Mouse (Mus musculus) Patski (cell line): Measurements from ENCODE around the gene Frrs1l. TPM values are rescaled to one million over a fixed set of nuclear protein-coding genes. Genes with fewer than 3 reads are reported as not detected.

ENCODE experiments used
- ATAC-seq: fragments of 100-300 bp; one replicate; pipeline ENCODE4 v1.8.0; 2021
- CTCF ChIA-PET: fragments of 350-600 bp; sonication (Branson Sonifier 250); formaldehyde crosslinking; loops from one replicate; lab custom pipeline; 2022; ENCODE audit warnings: inconsistent platforms; lab: Charles Lee
- POLR2A ChIA-PET: fragments of 350-600 bp; sonication (Branson Sonifier 250); formaldehyde crosslinking; loops from one replicate; lab custom pipeline; 2022; ENCODE audit warnings: antibody characterized with exemption, inconsistent platforms; lab: Charles Lee
- DNase-seq: peaks from one replicate; pipeline ENCODE4 v3.0.0-alpha.2; 2011; ENCODE audit warnings: low read depth, low spot score
- H3K27me3 ChIP-seq: fragments of 371-371 bp; one replicate; pipeline ENCODE4 v1.5.1; 2021
- CTCF ChIP-seq: fragments of 100-300 bp; IDR thresholded peaks from one replicate; pipeline ENCODE4 v1.5.1; 2021
- in situ Hi-C: fragments of 300-500 bp; cut with MboI; formaldehyde crosslinking; loops from 3 replicates; pipeline ENCODE4 v1.11.1; 2018; ENCODE audit warnings: low pct_unique_long_range_greater_than_20kb, mixed read lengths
- polyA plus RNA-seq: library from polyadenylated mRNA; unstranded; gene quantifications from one replicate; pipeline ENCODE4 v1.2.3, GENCODE M21; 2021

The Frrs1l gene
- polyA plus RNA-seq, 1 experiment from 2014 or later, result not detected

- no peak for TF ChIP-seq CTCF
- CTCF ChIA-PET, result interaction anchor here (1.2 kb wide), 1 partner anchor 10 kb away, joined by 3 read pairs; no protein-coding TSS in a partner anchor
- no peak for ATAC-seq
- POLR2A ChIA-PET, result no interaction called here
- DNase-seq, result no peak
- no peaks in the 10 kb centered on the region for H3K27me3 ChIP-seq
- in situ Hi-C loops, result no loop called here
Measured at GRCm38 (mm10) chr4:56943258-56943657, 46.9 kb downstream of the Frrs1l start.

GRCm38 (mm10) chr4:56942567-56942966 lies 47.6 kb downstream of the Frrs1l start:
- CTCF ChIA-PET, result interaction anchor here (1.2 kb wide), 1 partner anchor 10 kb away, joined by 3 read pairs; no protein-coding TSS in a partner anchor

GRCm38 (mm10) chr4:56941481-56941880 lies 48.7 kb downstream of the Frrs1l start:
- POLR2A ChIA-PET, result no interaction called here
- H3K27me3 ChIP-seq, result no peaks in the 10 kb centered on the region
- in situ Hi-C loops, result no loop called here
- ATAC-seq, result no peak
- DNase-seq, result no peak
- CTCF ChIA-PET, result interaction anchor here (1.0 kb wide), 1 partner anchor 24 kb away, joined by 3 read pairs; no protein-coding TSS in a partner anchor
- no peak for TF ChIP-seq CTCF

More at GRCm38 (mm10) chr4:56942567-56942966, 47.6 kb downstream of the Frrs1l start:
- ATAC-seq, result no peak
- POLR2A ChIA-PET, result interaction anchor here (1.0 kb wide), 1 partner anchor 14 kb away, joined by 3 read pairs; no protein-coding TSS in a partner anchor
- in situ Hi-C loops, result no loop called here
- no peak for TF ChIP-seq CTCF
- H3K27me3 ChIP-seq, result no peaks in the 10 kb centered on the region
- DNase-seq, result no peak

GRCm38 (mm10) chr4:56937136-56937535 lies 53.1 kb downstream of the Frrs1l start:
- in situ Hi-C loops, result no loop called here
- POLR2A ChIA-PET, result no interaction called here
- ATAC-seq, result peak; percentile 95
- TF ChIP-seq CTCF, result no peak
- CTCF ChIA-PET, result no interaction called here
- DNase-seq, result peak; percentile 61
- no peaks in the 10 kb centered on the region for H3K27me3 ChIP-seq

GRCm38 (mm10) chr4:56935327-56935726 lies 54.9 kb downstream of the Frrs1l start:
- in situ Hi-C loops, result no loop called here
- ATAC-seq, result no peak

GRCm38 (mm10) chr4:56933154-56933553 lies 57.0 kb downstream of the Frrs1l start:
- DNase-seq (no peak), ATAC-seq (no peak)
- ChIA-PET CTCF (interaction anchor here (0.9 kb wide), 1 partner anchor 10 kb away, joined by 3 read pairs; no protein-coding TSS in a partner anchor), POLR2A (interaction anchor here (0.7 kb wide), 1 partner anchor 11 kb away, joined by 4 read pairs; no protein-coding TSS in a partner anchor)
- H3K27me3 ChIP-seq, result no peaks in the 10 kb centered on the region
- TF ChIP-seq CTCF, result no peak
- in situ Hi-C loops, result no loop called here

More at GRCm38 (mm10) chr4:56935327-56935726, 54.9 kb downstream of the Frrs1l start:
- H3K27me3 ChIP-seq, result no peaks in the 10 kb centered on the region
- POLR2A ChIA-PET, result no interaction called here
- CTCF ChIA-PET, result no interaction called here
- DNase-seq, result no peak
- no peak for TF ChIP-seq CTCF

GRCm38 (mm10) chr4:56932096-56932495 lies 58.1 kb downstream of the Frrs1l start:
- ATAC-seq (no peak), DNase-seq (no peak)
- in situ Hi-C loops, result no loop called here
- ChIA-PET CTCF (no interaction called here), POLR2A (no interaction called here)
- H3K27me3 ChIP-seq, result no peaks in the 10 kb centered on the region
- no peak for TF ChIP-seq CTCF

- ChIA-PET POLR2A (interaction anchor here (1.6 kb wide), 1 partner anchor 15 kb away, joined by 4 read pairs; no protein-coding TSS in a partner anchor), CTCF (interaction anchor here (1.2 to 1.6 kb wide), 3 partner anchors 9 to 41 kb away, joined by 3 to 4 read pairs (median 3); no protein-coding TSS in a partner anchor)
- no peaks in the 10 kb centered on the region for H3K27me3 ChIP-seq
- DNase-seq (no peak), ATAC-seq (no peak)
- in situ Hi-C loops, result no loop called here
- TF ChIP-seq CTCF, result no peak
Measured at GRCm38 (mm10) chr4:56930312-56930711, 59.9 kb downstream of the Frrs1l start.

GRCm38 (mm10) chr4:56926971-56927370 lies 63.2 kb downstream of the Frrs1l start:
- TF ChIP-seq CTCF, result no peak
- ChIA-PET CTCF (interaction anchor here (1.0 kb wide), 1 partner anchor 10 kb away, joined by 4 read pairs; no protein-coding TSS in a partner anchor), POLR2A (no interaction called here)
- in situ Hi-C loops, result no loop called here
- ATAC-seq, result no peak
- DNase-seq, result no peak
- no peaks in the 10 kb centered on the region for H3K27me3 ChIP-seq

- in situ Hi-C loops, result no loop called here
- no peak for DNase-seq
- no peak for TF ChIP-seq CTCF
- H3K27me3 ChIP-seq, result no peaks in the 10 kb centered on the region
- CTCF ChIA-PET, result interaction anchor here (1.3 kb wide), 1 partner anchor 9 kb away, joined by 4 read pairs; no protein-coding TSS in a partner anchor
- POLR2A ChIA-PET, result interaction anchor here (0.6 kb wide), 1 partner anchor 11 kb away, joined by 4 read pairs; no protein-coding TSS in a partner anchor
- ATAC-seq, result no peak
Measured at GRCm38 (mm10) chr4:56922229-56922628, 68.0 kb downstream of the Frrs1l start.

GRCm38 (mm10) chr4:56915732-56916325 lies 74.4 kb downstream of the Frrs1l start:
- DNase-seq (no peak), ATAC-seq (no peak)
- in situ Hi-C loops, result no loop called here
- POLR2A ChIA-PET, result no interaction called here
- no peaks in the 10 kb centered on the region for H3K27me3 ChIP-seq
- CTCF ChIA-PET, result interaction anchor here (1.2 to 1.9 kb wide), 2 partner anchors 11 to 14 kb away, joined by 3 to 4 read pairs; no protein-coding TSS in a partner anchor
- no peak for TF ChIP-seq CTCF
